Comparison of ENCODE assay signal across 27 mouse cellular contexts in genomic region chr14:103386871-103387270, GRCm38 (mm10). TPM values are rescaled to one million over a fixed set of nuclear protein-coding genes. Genes with fewer than 3 reads are reported as not detected.
DNase-seq lines count a peak whose midpoint lies in the region; ATAC-seq lines count a peak whose summit lies in the region.
"Had no signal": no experiment of that assay in that cellular context is flagged by ENCODE, and none has a peak within 500 bp of the region (broad histone marks: within the 10 kb centered on the region; RNA-seq: fewer than 3 reads in every experiment).

No protein-coding gene starts in this region.

- peak; percentile 12 for DNase-seq in right cerebral cortex, adult 18-20 months
- no peak for DNase-seq in right cerebral cortex, postnatal 14 days
- DNase-seq in layer of hippocampus, adult 8-10 months (ENCODE audit: low spot score in 2 of 2): peak; percentile 18 to 33
- no peak for DNase-seq in adrenal gland, postnatal 10 days
- DNase-seq in kidney, postnatal 10 days: no peak
- no peak for DNase-seq in spleen, postnatal 10 days (ENCODE audit: low spot score in 2 of 2)
- DNase-seq: B cell, adult 2 months; cerebellum, adult 11-12 months; gastrocnemius, postnatal 14 days; heart, adult 11 months; heart, postnatal 14 days; kidney, postnatal 36 days; liver, embryonic 13.5 days; lung, embryonic 14.5 days; thymus, postnatal 36 days had no signal

- H3K4me3 ChIP-seq in stomach, embryonic 16.5 days (replicated peaks; ENCODE audit: low read length): no peak overlapping the region
- H3K4me3 ChIP-seq: embryonic facial prominence, embryonic 12.5 days; forebrain, embryonic 13.5 days; heart, embryonic 13.5 days; hindbrain, embryonic 12.5 days; left cerebral cortex, adult 2 months; liver, embryonic 13.5 days; megakaryocyte, embryonic 14.5 days; midbrain, embryonic 13.5 days had no signal

- no peak overlapping the region for H3K9ac ChIP-seq in stomach, embryonic 16.5 days (ENCODE audit: low read length)
- H3K9ac ChIP-seq: embryonic facial prominence, embryonic 12.5 days; forebrain, embryonic 13.5 days; heart, embryonic 13.5 days; hindbrain, embryonic 12.5 days; liver, embryonic 13.5 days; lung, embryonic 14.5 days; midbrain, embryonic 13.5 days had no signal

- H3K27ac ChIP-seq in stomach, embryonic 16.5 days (ENCODE audit: low read length): peak overlapping the region; percentile 75; the same call in 1 of the 2 replicates
- H3K27ac ChIP-seq: embryonic facial prominence, embryonic 12.5 days; forebrain, embryonic 13.5 days; heart, embryonic 13.5 days; hindbrain, embryonic 12.5 days; left cerebral cortex, adult 2 months; liver, embryonic 13.5 days; midbrain, embryonic 13.5 days had no signal

- no peak overlapping the region for H3K4me2 ChIP-seq in stomach, embryonic 16.5 days (ENCODE audit: low read depth, low read length)
- H3K4me2 ChIP-seq: embryonic facial prominence, embryonic 12.5 days; forebrain, embryonic 13.5 days; heart, embryonic 13.5 days; hindbrain, embryonic 12.5 days; liver, embryonic 13.5 days; lung, embryonic 14.5 days; midbrain, embryonic 13.5 days had no signal

- H3K36me3 ChIP-seq in stomach, embryonic 16.5 days (ENCODE audit: control insufficient read depth, insufficient read depth, low read length): no peaks in the 10 kb centered on the region
- H3K36me3 ChIP-seq: embryonic facial prominence, embryonic 12.5 days; G1E; heart, embryonic 13.5 days; hindbrain, embryonic 12.5 days; liver, embryonic 13.5 days; midbrain, embryonic 13.5 days had no signal

- 66% methylated on average over 8 of the region's 8 CpGs for WGBS in stomach, embryonic 16.5 days

- H3K9me3 ChIP-seq in stomach, embryonic 16.5 days (replicated peaks; ENCODE audit: control insufficient read depth, low read length): no peaks in the 10 kb centered on the region
- H3K9me3 ChIP-seq: embryonic facial prominence, embryonic 12.5 days; forebrain, embryonic 13.5 days; G1E; heart, embryonic 13.5 days; hindbrain, embryonic 12.5 days; liver, embryonic 13.5 days; megakaryocyte, embryonic 14.5 days had no signal

- ATAC-seq in stomach, embryonic 16.5 days (ENCODE audit: insufficient read depth, low FRiP score): 0 out of 2 replicates have a peak, but pooled peaks have one; percentile 25
- ATAC-seq: forebrain, embryonic 13.5 days; intestine, postnatal 0 days; midbrain, embryonic 13.5 days; Patski had no signal

- H3K27me3 ChIP-seq in stomach, embryonic 16.5 days (ENCODE audit: control insufficient read depth, insufficient read depth, low read length): no peaks in the 10 kb centered on the region
- H3K27me3 ChIP-seq: CH12.LX; embryonic facial prominence, embryonic 12.5 days; forebrain, embryonic 13.5 days; heart, embryonic 13.5 days; hindbrain, embryonic 12.5 days; liver, embryonic 13.5 days; megakaryocyte, embryonic 14.5 days; midbrain, embryonic 13.5 days had no signal

- no peaks in the 10 kb centered on the region for H3K4me1 ChIP-seq in stomach, embryonic 16.5 days (ENCODE audit: control insufficient read depth, insufficient read depth, low read length)
- H3K4me1 ChIP-seq: embryonic facial prominence, embryonic 12.5 days; forebrain, embryonic 13.5 days; heart, embryonic 13.5 days; hindbrain, embryonic 12.5 days; liver, embryonic 13.5 days; megakaryocyte, embryonic 14.5 days; midbrain, embryonic 13.5 days had no signal

RNA-seq across cellular contexts. Expression of gene Mycbp2, which starts 40.3 kb away (rescaled TPM):
- total RNA-seq in layer of hippocampus, adult 8-10 months (2022): 100 to 1,000 TPM; 148 to 185 (median 165) TPM
- 18.2 and 20.1 TPM in 2 replicates for polyA plus RNA-seq in stomach, embryonic 16.5 days (2015; fragmentation: Nextera tagmentation; extraction: Ambion mirVana)
- total RNA-seq in adrenal gland, postnatal 10 days (2021): 10 to 100 TPM; 34.3 to 47.8 TPM

Comparison
In these comparisons a context has a peak if more than half of its experiments do, and no peak if none do; other contexts are left out.
1. DNase-seq: peak in right cerebral cortex, adult 18-20 months (single experiment) and layer of hippocampus, adult 8-10 months (2 of 2); none in right cerebral cortex, postnatal 14 days (single experiment), adrenal gland, postnatal 10 days (single experiment), kidney, postnatal 10 days (single experiment) and spleen, postnatal 10 days (0 of 2).